Comparison of ENCODE assay signal across 21 mouse cellular contexts in the genomic region with DNA sequence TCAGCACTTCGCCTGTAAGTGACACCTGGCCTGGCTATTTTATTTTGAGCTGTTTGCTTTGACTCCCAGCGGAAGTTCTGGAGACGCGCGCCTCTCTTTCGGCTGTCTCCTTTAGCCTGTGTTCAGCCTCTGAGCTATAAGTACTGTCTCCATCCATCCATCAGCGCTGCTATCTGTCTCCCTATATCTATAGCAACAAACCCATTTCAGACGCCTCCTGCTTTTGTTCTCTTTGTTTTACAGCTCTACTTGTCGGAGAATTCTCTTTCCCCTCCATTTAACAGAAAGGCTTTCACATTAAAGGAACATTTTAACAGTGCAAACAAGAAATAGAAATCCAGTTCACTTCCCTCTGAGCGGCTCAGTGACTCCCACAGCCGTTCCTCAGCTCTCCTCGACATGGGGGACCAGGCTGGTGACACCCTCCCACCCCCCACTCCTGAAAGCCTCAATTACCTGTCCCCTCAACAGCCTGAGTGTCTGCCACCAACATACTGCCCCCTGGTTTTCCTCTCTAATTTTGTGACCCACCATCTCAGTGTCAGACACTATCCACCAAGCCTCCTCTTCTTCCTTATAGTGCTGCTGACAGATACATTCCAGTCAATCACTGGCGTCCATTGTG.
DNase-seq lines count a peak whose midpoint lies in the region; ATAC-seq lines count a peak whose summit lies in the region.
"Had no signal": no experiment of that assay in that cellular context is flagged by ENCODE, and none has a peak within 500 bp of the region (broad histone marks: within the 10 kb centered on the region; RNA-seq: fewer than 3 reads in every experiment).

No protein-coding gene starts in this region.

- 38% methylated on average over 13 of the region's 13 CpGs for WGBS in hindbrain, embryonic 12.5 days
- 58% methylated on average over 13 of the region's 13 CpGs for WGBS in hindbrain, embryonic 10.5 days
- 29% methylated on average over 13 of the region's 13 CpGs for WGBS in neural tube, embryonic 11.5 days
- 43% methylated on average over 13 of the region's 13 CpGs for WGBS in hindbrain, embryonic 16.5 days
- 68% methylated on average over 13 of the region's 13 CpGs for WGBS in limb, embryonic 10.5 days

- H3K4me3 ChIP-seq in hindbrain, embryonic 12.5 days, result no peak overlapping the region
- H3K4me3 ChIP-seq in hindbrain, embryonic 10.5 days, result no peak overlapping the region
- H3K4me3 ChIP-seq in neural tube, embryonic 11.5 days (ENCODE audit: low read depth, low read length), result no peak overlapping the region
- no peak overlapping the region for H3K4me3 ChIP-seq in hindbrain, embryonic 16.5 days (ENCODE audit: low read length)
- H3K4me3 ChIP-seq in limb, embryonic 10.5 days, result no peak overlapping the region
- H3K4me3 ChIP-seq: embryonic facial prominence, embryonic 12.5 days; heart, embryonic 13.5 days; liver, embryonic 13.5 days; megakaryocyte, embryonic 14.5 days had no signal

- no peak for DNase-seq in hindbrain, embryonic 10.5 days (ENCODE audit: low spot score)
- no peak for DNase-seq in neural tube, embryonic 11.5 days (ENCODE audit: low spot score)
- no peak for DNase-seq in neural tube, embryonic 10.5 days (ENCODE audit: extremely low spot score, low spot score)
- DNase-seq in retina, postnatal 1 day, result peak; percentile 55
- no peak for DNase-seq in cerebellum, adult 8-10 months
- no peak for DNase-seq in limb, embryonic 10.5 days (ENCODE audit: low spot score)
- DNase-seq: adrenal gland, postnatal 25 days; cerebellum, postnatal 10 days; heart, postnatal 4 days; kidney, adult 11 months; layer of hippocampus, postnatal 36 days; left cerebral cortex, postnatal 4 days; liver, embryonic 13.5 days; thymus, postnatal 4 days had no signal

- H3K4me2 ChIP-seq in hindbrain, embryonic 12.5 days (replicated peaks), result peak overlapping the region; percentile 17; the same call in 1 of the 2 replicates
- H3K4me2 ChIP-seq in neural tube, embryonic 11.5 days (ENCODE audit: low read depth), result peak overlapping the region; percentile 7; the same call in 1 of the 2 replicates
- 0 out of 2 replicates have a peak overlapping the region, but pooled peaks have one; percentile 4 for H3K4me2 ChIP-seq in hindbrain, embryonic 16.5 days (ENCODE audit: low read length)
- H3K4me2 ChIP-seq: embryonic facial prominence, embryonic 12.5 days; heart, embryonic 13.5 days; liver, embryonic 13.5 days had no signal

- no peaks in the 10 kb centered on the region for H3K36me3 ChIP-seq in hindbrain, embryonic 12.5 days
- no peaks in the 10 kb centered on the region for H3K36me3 ChIP-seq in hindbrain, embryonic 10.5 days
- no peaks in the 10 kb centered on the region for H3K36me3 ChIP-seq in neural tube, embryonic 11.5 days (ENCODE audit: control insufficient read depth, insufficient read depth, low read length)
- H3K36me3 ChIP-seq in hindbrain, embryonic 16.5 days (ENCODE audit: control insufficient read depth, insufficient read depth, low read length), result no peaks in the 10 kb centered on the region
- H3K36me3 ChIP-seq in limb, embryonic 10.5 days, result no peaks in the 10 kb centered on the region
- H3K36me3 ChIP-seq: embryonic facial prominence, embryonic 12.5 days; heart, embryonic 13.5 days; liver, embryonic 13.5 days had no signal

- H3K9me3 ChIP-seq in hindbrain, embryonic 12.5 days (replicated peaks), result no peaks in the 10 kb centered on the region
- no peaks in the 10 kb centered on the region for H3K9me3 ChIP-seq in hindbrain, embryonic 10.5 days
- H3K9me3 ChIP-seq in neural tube, embryonic 11.5 days (ENCODE audit: control insufficient read depth, low read length), result no peaks in the 10 kb centered on the region
- H3K9me3 ChIP-seq in hindbrain, embryonic 16.5 days (ENCODE audit: control insufficient read depth, low read length), result no peaks in the 10 kb centered on the region
- H3K9me3 ChIP-seq in limb, embryonic 10.5 days (replicated peaks), result no peaks in the 10 kb centered on the region
- H3K9me3 ChIP-seq: embryonic facial prominence, embryonic 12.5 days; heart, embryonic 13.5 days; liver, embryonic 13.5 days; megakaryocyte, embryonic 14.5 days had no signal

- no peak overlapping the region for H3K9ac ChIP-seq in hindbrain, embryonic 12.5 days
- H3K9ac ChIP-seq in neural tube, embryonic 11.5 days (ENCODE audit: low read length), result no peak overlapping the region
- H3K9ac ChIP-seq in hindbrain, embryonic 16.5 days (ENCODE audit: low read depth, low read length), result no peak overlapping the region
- H3K9ac ChIP-seq: embryonic facial prominence, embryonic 12.5 days; heart, embryonic 13.5 days; liver, embryonic 13.5 days had no signal

- H3K27ac ChIP-seq in hindbrain, embryonic 12.5 days, result no peak overlapping the region
- H3K27ac ChIP-seq in hindbrain, embryonic 10.5 days, result no peak overlapping the region
- no peak overlapping the region for H3K27ac ChIP-seq in neural tube, embryonic 11.5 days (ENCODE audit: low read depth, low read length)
- no peak overlapping the region; the same call in 1 of the 2 replicates for H3K27ac ChIP-seq in hindbrain, embryonic 16.5 days (ENCODE audit: low read depth, low read length)
- no peak overlapping the region for H3K27ac ChIP-seq in limb, embryonic 10.5 days
- H3K27ac ChIP-seq: embryonic facial prominence, embryonic 12.5 days; heart, embryonic 13.5 days; liver, embryonic 13.5 days had no signal

- ATAC-seq in hindbrain, embryonic 12.5 days (ENCODE audit: low FRiP score), result no peak
- ATAC-seq in neural tube, embryonic 11.5 days (ENCODE audit: insufficient read depth, low FRiP score, low TSS enrichment), result no peak; the same call in 1 of the 2 replicates
- ATAC-seq in hindbrain, embryonic 16.5 days, result 0 out of 2 replicates have a peak, but pooled peaks have one; percentile 40
- ATAC-seq: activated CD4-positive, CD25-positive, alpha-beta regulatory T cell, adult 4 months; Patski had no signal

- H3K4me1 ChIP-seq in hindbrain, embryonic 12.5 days, result no peaks in the 10 kb centered on the region
- 0 out of 2 replicates have a peak, but pooled peaks cover 8% of the 10 kb centered on the region for H3K4me1 ChIP-seq in hindbrain, embryonic 10.5 days (replicated peaks)
- H3K4me1 ChIP-seq in neural tube, embryonic 11.5 days (ENCODE audit: control insufficient read depth, insufficient read depth, low read length), result no peaks in the 10 kb centered on the region
- H3K4me1 ChIP-seq in hindbrain, embryonic 16.5 days (ENCODE audit: control insufficient read depth, insufficient read depth, low read depth, low read length), result no peaks in the 10 kb centered on the region; the same call in 1 of the 2 replicates
- no peaks in the 10 kb centered on the region for H3K4me1 ChIP-seq in limb, embryonic 10.5 days
- H3K4me1 ChIP-seq: embryonic facial prominence, embryonic 12.5 days; heart, embryonic 13.5 days; liver, embryonic 13.5 days; megakaryocyte, embryonic 14.5 days had no signal

- H3K27me3 ChIP-seq in hindbrain, embryonic 12.5 days, result no peaks in the 10 kb centered on the region
- H3K27me3 ChIP-seq in hindbrain, embryonic 10.5 days (ENCODE audit: insufficient read depth, poor library complexity, severe bottlenecking), result no peaks in the 10 kb centered on the region
- no peaks in the 10 kb centered on the region for H3K27me3 ChIP-seq in neural tube, embryonic 11.5 days (ENCODE audit: control insufficient read depth, insufficient read depth, low read length)
- no peaks in the 10 kb centered on the region for H3K27me3 ChIP-seq in hindbrain, embryonic 16.5 days (replicated peaks; ENCODE audit: control insufficient read depth, insufficient read depth, low read length)
- no peaks in the 10 kb centered on the region for H3K27me3 ChIP-seq in limb, embryonic 10.5 days (ENCODE audit: low read depth, poor library complexity, severe bottlenecking)
- H3K27me3 ChIP-seq: embryonic facial prominence, embryonic 12.5 days; heart, embryonic 13.5 days; liver, embryonic 13.5 days; megakaryocyte, embryonic 14.5 days had no signal
